Mouse (Mus musculus): ENCODE measurements at regions not wholly inside any gene's neighbourhood (a gene's known extent, or its start where the extent isn't known, plus 50 kb on each side); places are given as distances from the start of the nearest gene placed in this dataset.
A peak's percentile ranks its signal among the peaks of the same experiment; 100 is the strongest.

- DNase-seq (ENCODE audit: low read depth) = no peak
- TF ChIP-seq CTCF (IDR thresholded peaks at IDR 0.05; ENCODE audit: borderline replicate concordance, extremely low read depth, insufficient read depth, insufficient read length) (no peak), POLR2A (IDR thresholded peaks at IDR 0.05; ENCODE audit: borderline replicate concordance, extremely low read depth, insufficient read depth, insufficient read length, poor library complexity, severe bottlenecking) (no peak)
These were observed 297.0 kb downstream of the Bcor start for GRCm38 (mm10) chrX:11863106-11863505.

- TF ChIP-seq CTCF (IDR thresholded peaks at IDR 0.05; ENCODE audit: borderline replicate concordance, extremely low read depth, insufficient read depth, insufficient read length) (no peak), POLR2A (IDR thresholded peaks at IDR 0.05; ENCODE audit: borderline replicate concordance, extremely low read depth, insufficient read depth, insufficient read length, poor library complexity, severe bottlenecking) (no peak)
- DNase-seq (ENCODE audit: low read depth) = no peak
These were observed 286.2 kb downstream of the Bcor start for GRCm38 (mm10) chrX:11873913-11874312.

- DNase-seq (ENCODE audit: low read depth) = peak; percentile 20
- no peak for TF ChIP-seq POLR2A (IDR thresholded peaks at IDR 0.05; ENCODE audit: borderline replicate concordance, extremely low read depth, insufficient read depth, insufficient read length, poor library complexity, severe bottlenecking)
- no peak for TF ChIP-seq CTCF (IDR thresholded peaks at IDR 0.05; ENCODE audit: borderline replicate concordance, extremely low read depth, insufficient read depth, insufficient read length)
These were observed 283.5 kb downstream of the Bcor start for GRCm38 (mm10) chrX:11876636-11877035.

GRCm38 (mm10) chrX:11878028-11878427, 282.1 kb downstream of the Bcor start:
- TF ChIP-seq POLR2A (IDR thresholded peaks at IDR 0.05; ENCODE audit: borderline replicate concordance, extremely low read depth, insufficient read depth, insufficient read length, poor library complexity, severe bottlenecking) (no peak), CTCF (IDR thresholded peaks at IDR 0.05; ENCODE audit: borderline replicate concordance, extremely low read depth, insufficient read depth, insufficient read length) (no peak)
- DNase-seq (ENCODE audit: low read depth) = no peak

GRCm38 (mm10) chrX:11880972-11881371, 279.2 kb downstream of the Bcor start:
- TF ChIP-seq CTCF (IDR thresholded peaks at IDR 0.05; ENCODE audit: borderline replicate concordance, extremely low read depth, insufficient read depth, insufficient read length) = no peak
- TF ChIP-seq POLR2A (IDR thresholded peaks at IDR 0.05; ENCODE audit: borderline replicate concordance, extremely low read depth, insufficient read depth, insufficient read length, poor library complexity, severe bottlenecking) = no peak
- DNase-seq (ENCODE audit: low read depth) = peak; percentile 43

GRCm38 (mm10) chrX:11883738-11884716, 276.1 kb downstream of the Bcor start:
- no peak for DNase-seq (ENCODE audit: low read depth)
- TF ChIP-seq POLR2A (IDR thresholded peaks at IDR 0.05; ENCODE audit: borderline replicate concordance, extremely low read depth, insufficient read depth, insufficient read length, poor library complexity, severe bottlenecking) = no peak
- TF ChIP-seq CTCF (IDR thresholded peaks at IDR 0.05; ENCODE audit: borderline replicate concordance, extremely low read depth, insufficient read depth, insufficient read length) = no peak

GRCm38 (mm10) chrX:11892396-11892795, 267.8 kb downstream of the Bcor start:
- no peak for DNase-seq (ENCODE audit: low read depth)
- TF ChIP-seq CTCF (IDR thresholded peaks at IDR 0.05; ENCODE audit: borderline replicate concordance, extremely low read depth, insufficient read depth, insufficient read length) (no peak), POLR2A (IDR thresholded peaks at IDR 0.05; ENCODE audit: borderline replicate concordance, extremely low read depth, insufficient read depth, insufficient read length, poor library complexity, severe bottlenecking) (no peak)

GRCm38 (mm10) chrX:11893606-11894279, 266.4 kb downstream of the Bcor start:
- TF ChIP-seq CTCF (IDR thresholded peaks at IDR 0.05; ENCODE audit: borderline replicate concordance, extremely low read depth, insufficient read depth, insufficient read length) (no peak), POLR2A (IDR thresholded peaks at IDR 0.05; ENCODE audit: borderline replicate concordance, extremely low read depth, insufficient read depth, insufficient read length, poor library complexity, severe bottlenecking) (no peak)
- DNase-seq (ENCODE audit: low read depth) = peak; percentile 46

- peak; percentile 30 for DNase-seq (ENCODE audit: low read depth)
- no peak for TF ChIP-seq POLR2A (IDR thresholded peaks at IDR 0.05; ENCODE audit: borderline replicate concordance, extremely low read depth, insufficient read depth, insufficient read length, poor library complexity, severe bottlenecking)
- TF ChIP-seq CTCF (IDR thresholded peaks at IDR 0.05; ENCODE audit: borderline replicate concordance, extremely low read depth, insufficient read depth, insufficient read length) = no peak
These were observed 265.9 kb downstream of the Bcor start for GRCm38 (mm10) chrX:11894280-11894662.

GRCm38 (mm10) chrX:11895396-11895795, 264.8 kb downstream of the Bcor start:
- no peak for DNase-seq (ENCODE audit: low read depth)
- TF ChIP-seq POLR2A (IDR thresholded peaks at IDR 0.05; ENCODE audit: borderline replicate concordance, extremely low read depth, insufficient read depth, insufficient read length, poor library complexity, severe bottlenecking) (no peak), CTCF (IDR thresholded peaks at IDR 0.05; ENCODE audit: borderline replicate concordance, extremely low read depth, insufficient read depth, insufficient read length) (no peak)

GRCm38 (mm10) chrX:11898280-11898679, 261.9 kb downstream of the Bcor start:
- TF ChIP-seq CTCF (IDR thresholded peaks at IDR 0.05; ENCODE audit: borderline replicate concordance, extremely low read depth, insufficient read depth, insufficient read length) (no peak), POLR2A (IDR thresholded peaks at IDR 0.05; ENCODE audit: borderline replicate concordance, extremely low read depth, insufficient read depth, insufficient read length, poor library complexity, severe bottlenecking) (no peak)
- DNase-seq (ENCODE audit: low read depth) = peak; percentile 38
